Mouse (Mus musculus) spleen, adult 2 months (tissue): ENCODE data around the gene Clic1.

ENCODE experiments used
- CTCF ChIP-seq: fragments of 200-500 bp; IDR thresholded peaks from 2 replicates; pipeline ENCODE4 v1.5.1; 2011; ENCODE audit warnings: mild to moderate bottlenecking, inconsistent platforms; ENCODE audit not compliant: insufficient read depth, insufficient read length, insufficient replicate concordance; ENCODE audit errors: extremely low read depth
- POLR2A ChIP-seq: fragments of 200-500 bp; IDR thresholded peaks from 2 replicates; pipeline ENCODE4 v1.6.1; 2011; ENCODE audit warnings: low read depth, low read length, inconsistent platforms

- TF ChIP-seq CTCF, result no peak
- no peak for TF ChIP-seq POLR2A
Observed at GRCm38 (mm10) chr17:35055691-35056495, 6.1 kb downstream of the Clic1 start.
